Mouse (Mus musculus) adrenal gland, postnatal 4 days (tissue): ENCODE results near the gene Hs2st1. TPM values are rescaled to one million over a fixed set of nuclear protein-coding genes. Genes with fewer than 3 reads are reported as not detected.

ENCODE experiments used
- DNase-seq, 2 experiments: peaks; one replicate each; pipeline ENCODE4 v3.0.0; 2021 to 2022; ENCODE audit warnings: low spot score in 2 of 2, mixed read lengths in 2 of 2
- total RNA-seq, 2 experiments: library from RNA; stranded (reverse); gene quantifications; 2 replicates each; pipeline ENCODE4 v1.2.3; 2021

The Hs2st1 gene
- total RNA-seq, 2 experiments from 2014 or later, result 27.8 to 31.1 TPM

GRCm38 (mm10) chr3:144513169-144514121, 56.5 kb downstream of the Hs2st1 start:
- DNase-seq, result no peak

- DNase-seq, result no peak
Observed at GRCm38 (mm10) chr3:144510724-144511123, 59.3 kb downstream of the Hs2st1 start.

DNA sequence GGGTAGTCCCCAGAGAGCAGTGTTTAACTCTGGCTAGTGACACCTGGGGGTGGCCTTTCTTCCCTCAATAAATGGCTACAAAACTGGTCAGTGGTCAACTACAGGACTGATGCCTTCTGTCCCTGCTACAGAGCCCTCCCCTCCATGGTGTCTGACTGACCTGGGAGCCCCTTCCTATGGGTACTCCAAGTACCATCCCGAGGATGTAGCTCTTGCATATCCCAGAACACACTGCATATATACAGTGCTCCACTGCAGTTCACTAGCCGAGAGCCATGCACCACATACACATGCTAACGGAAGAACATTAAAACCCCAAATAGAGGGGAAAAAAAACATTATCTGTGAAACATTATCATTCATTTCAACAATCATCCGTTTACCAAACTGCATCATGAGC, 61.6 kb downstream of the Hs2st1 start:
- no peak for DNase-seq

- DNase-seq, result no peak
Observed at GRCm38 (mm10) chr3:144507885-144508284, 62.1 kb downstream of the Hs2st1 start.

- no peak for DNase-seq
Observed at GRCm38 (mm10) chr3:144506213-144506612, 63.8 kb downstream of the Hs2st1 start.

DNA sequence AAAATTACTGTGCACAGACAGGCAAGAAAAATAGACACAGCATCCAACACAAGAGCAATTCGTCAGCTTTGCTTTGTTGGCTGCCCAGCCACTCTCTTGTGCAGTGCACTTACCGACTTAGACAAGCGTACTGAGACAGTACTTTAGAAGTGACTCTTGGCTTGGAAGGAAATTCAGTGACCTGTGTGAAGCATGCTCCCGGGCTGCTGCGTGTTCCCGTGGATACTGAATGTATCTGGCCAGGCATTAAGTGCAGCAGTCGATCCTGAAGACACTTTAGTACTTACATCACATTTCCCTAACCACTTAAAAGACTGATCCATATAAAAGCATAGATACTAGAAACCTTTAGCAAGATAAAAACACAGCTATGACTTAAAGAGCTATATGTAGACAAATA, 68.1 kb downstream of the Hs2st1 start:
- no peak for DNase-seq

GRCm38 (mm10) chr3:144496762-144497161, 73.2 kb downstream of the Hs2st1 start:
- no peak for DNase-seq

DNA sequence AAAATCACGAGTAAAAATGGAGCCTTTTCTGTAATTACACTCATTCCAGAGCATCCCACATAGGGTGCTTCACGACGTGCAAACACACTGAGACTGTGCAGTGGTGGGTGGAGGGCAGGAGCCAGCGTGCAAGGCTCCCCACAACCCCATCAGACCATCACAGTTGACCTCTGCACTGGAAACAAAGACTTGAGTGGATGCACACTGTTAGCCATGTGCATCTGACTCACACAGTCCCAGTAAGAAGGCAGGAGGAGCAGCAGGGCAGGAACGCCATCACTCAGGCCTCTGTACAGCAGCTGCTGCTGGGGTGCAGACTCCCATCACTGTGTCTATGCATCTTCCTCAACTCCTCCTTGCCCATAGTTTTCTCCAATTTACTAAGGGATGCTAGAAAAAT, 75.1 kb downstream of the Hs2st1 start:
- DNase-seq, result no peak

DNA sequence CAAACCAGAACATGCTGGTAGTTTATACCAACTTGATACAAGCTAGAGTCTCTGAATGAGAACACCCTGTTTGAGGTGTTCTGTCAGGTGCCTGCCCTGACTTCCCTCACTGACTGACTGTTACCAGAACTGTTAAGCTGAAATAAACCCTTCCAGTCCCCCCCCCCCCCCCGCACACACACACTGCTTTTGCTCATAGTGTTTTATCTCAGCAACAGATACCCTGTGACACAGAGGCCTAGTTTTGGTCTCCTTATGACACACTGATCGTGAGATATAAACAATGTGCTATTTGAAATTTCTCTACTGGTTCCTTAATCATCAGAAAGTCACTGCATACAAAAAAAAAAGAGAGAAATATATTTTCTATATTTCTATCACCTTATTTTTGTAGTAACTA, 81.2 kb downstream of the Hs2st1 start:
- DNase-seq, result no peak

DNA sequence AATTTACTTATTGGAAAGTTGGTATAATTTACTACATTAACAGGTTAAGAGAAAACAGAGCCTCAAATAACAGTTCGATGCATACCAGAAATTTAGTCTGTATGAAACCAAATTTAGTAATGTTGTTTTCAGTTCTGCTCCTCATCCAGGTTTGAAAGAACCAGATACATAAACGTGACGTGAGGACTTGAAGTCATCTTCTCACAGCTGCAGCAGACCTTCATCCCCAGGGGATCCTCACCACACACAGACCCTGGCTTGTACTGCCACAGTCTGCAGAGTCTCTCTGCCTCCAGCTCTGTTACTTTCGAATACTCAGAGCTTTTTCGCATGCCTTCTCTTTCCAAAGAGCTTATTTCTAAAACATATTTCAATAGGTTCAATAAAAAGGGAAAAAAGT, 89.4 kb downstream of the Hs2st1 start:
- DNase-seq, result no peak

DNA sequence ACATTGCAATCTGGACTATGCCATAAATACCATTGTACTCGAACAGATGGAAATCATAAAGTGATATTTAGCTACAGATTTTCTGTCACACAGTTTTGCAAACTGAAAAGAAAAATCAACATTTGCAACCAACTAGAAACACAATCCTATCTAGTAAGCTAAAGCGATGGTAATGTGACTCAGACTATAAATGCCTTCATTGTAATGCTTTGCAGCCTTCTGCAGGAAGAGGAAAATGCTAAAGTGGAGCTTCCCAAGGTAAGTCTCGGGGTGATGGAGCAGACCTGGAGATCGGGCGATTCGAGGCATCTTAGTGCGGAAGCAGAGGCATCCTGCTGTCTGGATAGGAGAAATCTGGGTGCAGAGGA, 91.6 kb downstream of the Hs2st1 start:
- no peak for DNase-seq

DNA sequence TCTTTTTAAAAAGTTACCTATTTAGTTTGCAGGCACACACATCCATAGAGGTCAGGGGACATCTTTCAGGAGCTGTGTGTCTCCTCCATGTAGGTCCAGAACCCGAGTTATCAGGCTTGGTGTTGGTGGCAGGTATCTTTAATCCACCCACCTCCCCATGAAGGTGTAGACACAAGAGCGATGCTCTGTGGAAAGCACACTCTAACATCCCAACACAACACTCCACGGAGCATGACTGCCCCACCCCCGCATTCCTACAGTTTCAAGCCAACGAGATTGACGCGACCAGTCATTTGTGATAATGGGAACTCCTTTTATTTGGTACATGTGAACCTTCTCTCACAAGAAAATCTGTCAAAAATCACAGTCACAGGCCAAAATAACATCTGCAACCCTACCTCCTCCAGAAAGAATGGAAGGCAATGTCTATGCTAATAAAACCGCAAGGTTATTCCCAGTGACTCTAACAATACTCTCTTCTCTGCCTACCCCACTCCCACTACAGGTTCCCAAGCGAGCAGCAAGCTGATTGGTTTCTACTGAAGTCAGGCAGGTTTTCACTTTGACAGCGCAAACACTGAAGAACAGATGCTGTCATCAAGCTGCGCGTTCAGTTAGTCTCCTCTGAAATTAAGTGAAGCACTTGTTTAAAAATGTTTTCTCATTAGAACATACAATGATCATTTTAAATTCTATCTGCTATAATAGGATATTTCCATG, 92.1 kb downstream of the Hs2st1 start:
- no peak for DNase-seq

DNA sequence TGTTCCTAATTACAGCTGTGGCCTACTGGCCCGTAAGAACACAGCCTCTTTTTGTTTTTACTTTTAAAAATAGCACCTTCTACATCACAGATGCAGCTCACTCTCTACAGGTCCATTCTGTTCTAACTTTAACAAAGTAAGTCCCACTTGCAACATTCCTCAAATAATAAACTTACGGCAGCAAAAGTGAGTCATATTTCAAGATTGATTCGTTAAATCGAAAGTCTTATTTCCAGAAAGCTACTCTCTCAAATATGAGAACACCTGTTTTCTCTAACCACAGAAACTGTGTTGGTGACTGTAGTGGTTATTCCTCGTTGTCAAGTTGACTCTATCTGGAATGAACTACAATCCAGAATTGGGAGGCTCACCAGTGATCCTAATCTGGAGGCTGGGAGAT, 94.1 kb downstream of the Hs2st1 start:
- DNase-seq, result no peak

DNA sequence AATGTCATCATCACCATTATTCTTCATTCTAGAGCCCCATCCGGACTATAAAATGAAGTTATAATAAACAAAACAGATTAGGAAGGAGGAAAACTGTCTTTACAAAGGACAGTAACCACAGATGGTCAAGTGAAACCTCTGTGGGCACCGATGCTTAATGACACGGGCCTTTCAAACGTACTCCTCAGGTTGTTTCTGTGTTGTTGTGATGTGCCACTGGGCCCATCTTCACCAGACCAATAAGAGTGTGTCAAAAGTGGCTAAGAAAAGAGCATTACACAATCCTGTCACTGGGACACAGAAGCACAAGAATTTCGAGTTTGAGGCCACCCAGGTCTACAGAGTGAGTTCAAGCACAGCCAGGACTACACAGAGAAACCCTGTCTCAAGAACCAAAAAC, 95.3 kb downstream of the Hs2st1 start:
- DNase-seq, result no peak

DNA sequence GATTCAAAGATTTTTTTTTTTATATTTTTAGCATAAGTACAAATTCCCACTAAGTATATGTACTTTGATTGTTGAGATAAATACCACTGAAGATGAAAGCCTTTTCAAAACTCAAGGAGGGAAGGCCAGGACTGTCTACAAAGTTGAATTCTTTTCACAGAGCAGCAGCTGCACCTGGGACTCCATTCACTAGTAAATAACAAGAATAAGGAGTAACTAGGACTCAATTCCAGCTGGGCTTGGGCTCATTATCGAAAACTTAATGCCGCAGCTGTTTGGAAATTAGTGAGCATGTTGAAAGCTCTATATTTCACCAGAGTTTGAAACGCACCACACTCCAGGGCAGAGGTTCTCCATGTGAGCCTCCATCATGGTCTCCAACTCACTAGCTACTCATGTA, 98.0 kb downstream of the Hs2st1 start:
- DNase-seq, result no peak

DNA sequence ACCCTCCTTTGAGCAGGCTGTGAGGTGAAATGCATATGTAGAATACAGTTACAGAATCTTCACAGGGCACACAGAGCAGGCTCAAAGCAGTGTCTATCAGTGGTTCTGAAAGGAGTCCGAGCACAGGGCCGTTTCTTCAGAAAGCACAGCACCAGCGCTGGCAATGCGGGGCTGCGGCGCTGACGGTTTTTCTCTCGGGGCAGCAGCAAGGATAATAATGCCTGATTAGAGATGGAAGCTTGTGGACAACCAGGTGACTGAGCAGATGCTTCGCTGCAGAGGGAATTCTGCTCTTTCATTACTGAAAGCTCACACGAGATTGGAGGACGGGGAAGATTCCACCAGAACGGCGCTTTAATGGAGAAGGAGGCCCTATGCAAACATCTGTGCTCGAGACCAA, 99.1 kb downstream of the Hs2st1 start:
- no peak for DNase-seq

- no peak for DNase-seq
Observed at GRCm38 (mm10) chr3:144467521-144467920, 102.5 kb downstream of the Hs2st1 start.

GRCm38 (mm10) chr3:144466108-144466678, 103.8 kb downstream of the Hs2st1 start:
- DNase-seq, result no peak

DNA sequence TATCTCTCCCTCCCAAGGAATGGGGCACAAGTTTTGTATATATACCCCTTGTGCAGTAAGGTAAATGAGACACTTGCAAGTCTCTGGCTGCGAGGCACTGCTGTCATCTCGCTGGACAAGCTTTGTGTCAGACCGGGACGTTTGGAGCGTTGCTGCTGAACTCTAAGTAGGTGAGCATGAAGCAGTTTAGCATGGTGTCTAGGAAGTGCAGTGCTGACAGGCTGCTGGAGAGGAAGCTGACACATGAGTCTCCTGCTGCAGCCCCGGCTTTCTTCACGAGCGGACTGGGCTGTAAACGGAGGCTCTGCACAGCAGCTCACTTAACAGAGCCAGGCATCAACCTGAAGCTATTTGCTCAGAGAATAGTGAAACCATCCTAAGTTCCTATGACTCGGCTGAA, 107.3 kb downstream of the Hs2st1 start:
- DNase-seq, result no peak

- DNase-seq, result no peak
Observed at GRCm38 (mm10) chr3:144460183-144460788, 109.7 kb downstream of the Hs2st1 start.

- no peak for DNase-seq
Observed at GRCm38 (mm10) chr3:144459285-144459697, 110.7 kb downstream of the Hs2st1 start.
